Mouse (Mus musculus) liver, embryonic 13.5 days (tissue): Measurements from ENCODE around the gene Ubr4. TPM values are rescaled to one million over a fixed set of nuclear protein-coding genes. Genes with fewer than 3 reads are reported as not detected.
"Not testable (repeated sequence)": the region's sequence is repeated elsewhere in the genome, so short reads cannot be mapped to it uniquely, and the experiment has no call there.

Experiments
- ATAC-seq: fragments of 200-750 bp; cut with Nextera tagmentation; 2 replicates; pipeline ENCODE4 v1.8.0; 2017; ENCODE audit warnings: low read depth, mild to moderate bottlenecking, moderate number of reproducible peaks, moderate library complexity
- DNase-seq: peaks from one replicate; pipeline ENCODE4 v3.0.0; 2022
- H3K27ac ChIP-seq: fragments of 300-500 bp; sonication (generic); 2 replicates; pipeline ENCODE4 v1.5.1; 2015; ENCODE audit warnings: moderate library complexity, mild to moderate bottlenecking, inconsistent platforms
- H3K27me3 ChIP-seq: fragments of 300-500 bp; sonication (generic); 2 replicates; pipeline ENCODE4 v1.6.1; 2015; ENCODE audit warnings: mild to moderate bottlenecking, inconsistent platforms
- H3K36me3 ChIP-seq: fragments of 300-500 bp; sonication (generic); 2 replicates; pipeline ENCODE4 v1.6.1; 2015; ENCODE audit warnings: mild to moderate bottlenecking, inconsistent platforms
- H3K4me1 ChIP-seq: fragments of 300-500 bp; sonication (generic); replicated peaks from 2 replicates; pipeline ENCODE4 v1.6.1; 2015; ENCODE audit warnings: inconsistent platforms
- H3K4me2 ChIP-seq: fragments of 300-500 bp; sonication (generic); 2 replicates; pipeline ENCODE4 v1.6.1; 2015; ENCODE audit warnings: inconsistent platforms, mild to moderate bottlenecking, moderate library complexity
- H3K4me3 ChIP-seq: fragments of 300-500 bp; sonication (generic); replicated peaks from 2 replicates; pipeline ENCODE4 v1.5.1; 2015; ENCODE audit warnings: mild to moderate bottlenecking, inconsistent platforms
- H3K9ac ChIP-seq: fragments of 300-500 bp; sonication (generic); 2 replicates; pipeline ENCODE4 v1.6.1; 2015; ENCODE audit warnings: mild to moderate bottlenecking, inconsistent platforms
- H3K9me3 ChIP-seq: fragments of 300-500 bp; sonication (generic); replicated peaks from 2 replicates; pipeline ENCODE4 v1.6.1; 2016; ENCODE audit warnings: inconsistent platforms
- WGBS: fragments of 180-500 bp; shearing (Covaris S2); methylation state at CpG from one replicate; pipeline ENCODE4 v1.1.7; 2015; ENCODE audit not compliant: insufficient replicate concordance; 5-methylcytosine and 5-hydroxymethylcytosine counted together
- polyA plus RNA-seq: library from polyadenylated mRNA; unstranded; fragments of >200 nt; fragmentation: Nextera tagmentation; extraction: Ambion mirVana; gene quantifications from 2 replicates; pipeline ENCODE4 v1.2.1, GENCODE M21; 2015

The Ubr4 gene
- polyA plus RNA-seq, 1 experiment from 2014 or later = 34.5 TPM

GRCm38 (mm10) chr4:139360761-139361548 is 8.5 kb downstream of the Ubr4 start:
- H3K27ac ChIP-seq = peak overlapping the region; percentile 94
- ATAC-seq = peak; percentile 97
- H3K4me2 ChIP-seq = peak overlapping the region; percentile 68
- peak; percentile 61 for DNase-seq
- peaks cover 48% of the 10 kb centered on the region for H3K4me1 ChIP-seq
- H3K9ac ChIP-seq = peak overlapping the region; percentile 63
- H3K27me3 ChIP-seq = no peaks in the 10 kb centered on the region
- WGBS = 36% methylated on average over 11 of the region's 11 CpGs
- H3K4me3 ChIP-seq = peak overlapping the region; percentile 30
- H3K36me3 ChIP-seq = peaks cover 100% of the 10 kb centered on the region
- no peaks in the 10 kb centered on the region for H3K9me3 ChIP-seq

DNA sequence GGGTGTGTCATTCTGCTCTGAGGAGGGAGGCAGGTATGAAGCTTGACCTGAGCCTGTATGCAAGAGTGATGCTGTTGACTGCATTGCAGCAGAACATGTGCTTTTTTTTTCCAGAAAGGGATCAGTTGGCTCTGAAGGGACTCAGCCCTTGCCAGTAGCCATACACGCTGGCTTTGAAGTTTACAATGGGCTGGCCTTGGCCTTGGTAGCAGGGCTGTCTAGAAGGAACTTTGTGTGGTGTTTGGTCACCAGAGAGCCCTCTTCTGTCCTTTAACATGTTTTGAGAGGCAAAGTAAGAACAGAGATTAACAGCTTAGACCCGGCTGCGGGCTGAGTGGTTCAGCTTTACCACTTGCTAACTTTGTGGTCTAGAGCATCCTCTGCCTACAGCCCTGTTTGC is 14.9 kb downstream of the Ubr4 start:
- WGBS = 77% methylated on average over 3 of the region's 3 CpGs

DNA sequence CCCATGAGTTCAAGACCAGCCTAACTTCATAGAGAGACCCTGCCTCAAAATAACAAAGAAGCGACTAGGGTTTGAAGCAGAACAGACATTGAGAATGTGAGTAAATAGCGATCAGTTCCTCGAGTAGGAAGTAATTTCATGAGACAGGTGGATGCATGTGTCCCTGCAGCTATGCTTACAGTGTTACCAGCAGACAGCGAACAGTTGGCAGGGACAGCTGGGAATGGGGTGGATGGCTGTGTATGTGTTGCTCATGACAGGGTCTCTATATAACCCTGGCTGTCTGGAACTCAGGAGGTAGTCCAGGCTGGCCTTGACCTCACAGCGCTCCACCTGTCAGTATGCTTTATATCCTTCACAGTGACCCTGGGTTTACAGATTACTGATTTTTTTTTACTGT is 15.6 kb downstream of the Ubr4 start:
- no peaks in the 10 kb centered on the region for H3K27me3 ChIP-seq
- H3K27ac ChIP-seq = no peak overlapping the region
- no peaks in the 10 kb centered on the region for H3K4me1 ChIP-seq
- H3K4me2 ChIP-seq = no peak overlapping the region
- H3K4me3 ChIP-seq = no peak overlapping the region
- H3K9me3 ChIP-seq = no peaks in the 10 kb centered on the region
- WGBS = 92% methylated on average over 5 of the region's 5 CpGs
- DNase-seq (no peak), ATAC-seq (no peak)
- peaks cover 97% of the 10 kb centered on the region for H3K36me3 ChIP-seq
- no peak overlapping the region for H3K9ac ChIP-seq

More for the DNA sequence above, 14.9 kb downstream of the Ubr4 start:
- no peaks in the 10 kb centered on the region for H3K9me3 ChIP-seq
- H3K27ac ChIP-seq = no peak overlapping the region
- DNase-seq (no peak), ATAC-seq (no peak)
- no peak overlapping the region for H3K9ac ChIP-seq
- peaks cover 97% of the 10 kb centered on the region for H3K36me3 ChIP-seq
- peaks cover 4% of the 10 kb centered on the region for H3K4me1 ChIP-seq
- H3K4me3 ChIP-seq = no peak overlapping the region
- H3K27me3 ChIP-seq = no peaks in the 10 kb centered on the region
- no peak overlapping the region for H3K4me2 ChIP-seq

- H3K4me2 ChIP-seq = no peak overlapping the region
- no peaks in the 10 kb centered on the region for H3K27me3 ChIP-seq
- no peaks in the 10 kb centered on the region for H3K9me3 ChIP-seq
- H3K4me3 ChIP-seq = no peak overlapping the region
- H3K9ac ChIP-seq = no peak overlapping the region
- ATAC-seq (peak; percentile 43; the same call in 1 of the 2 replicates), DNase-seq (no peak)
- 0 out of 2 replicates have a peak overlapping the region, but pooled peaks have one; percentile 21 for H3K27ac ChIP-seq
- H3K4me1 ChIP-seq = 0 out of 2 replicates have a peak, but pooled peaks cover 7% of the 10 kb centered on the region
- H3K36me3 ChIP-seq = peaks cover 97% of the 10 kb centered on the region
- WGBS = 92% methylated on average over 4 of the region's 4 CpGs
These were observed 20.7 kb downstream of the Ubr4 start for GRCm38 (mm10) chr4:139373130-139373529.

- peaks cover 94% of the 10 kb centered on the region for H3K36me3 ChIP-seq
- WGBS = 84% methylated on average over 10 of the region's 10 CpGs
- 0 out of 2 replicates have a peak overlapping the region, but pooled peaks have one; percentile 21 for H3K27ac ChIP-seq
- no peak overlapping the region for H3K9ac ChIP-seq
- no peaks in the 10 kb centered on the region for H3K9me3 ChIP-seq
- no peak overlapping the region for H3K4me2 ChIP-seq
- no peak for DNase-seq
- no peak overlapping the region for H3K4me3 ChIP-seq
- H3K27me3 ChIP-seq = no peaks in the 10 kb centered on the region
- ATAC-seq = no peak
- 0 out of 2 replicates have a peak, but pooled peaks cover 7% of the 10 kb centered on the region for H3K4me1 ChIP-seq
These were observed 21.1 kb downstream of the Ubr4 start for GRCm38 (mm10) chr4:139373531-139373930.

GRCm38 (mm10) chr4:139379719-139380118 is 27.3 kb downstream of the Ubr4 start:
- peak overlapping the region; percentile 87 for H3K27ac ChIP-seq
- 6% methylated on average over 8 of the region's 8 CpGs for WGBS
- DNase-seq (no peak), ATAC-seq (no peak)
- no peaks in the 10 kb centered on the region for H3K9me3 ChIP-seq
- H3K4me3 ChIP-seq = peak overlapping the region; percentile 87
- peaks cover 41% of the 10 kb centered on the region for H3K4me1 ChIP-seq
- peak overlapping the region; percentile 72 for H3K4me2 ChIP-seq
- H3K36me3 ChIP-seq = peaks cover 35% of the 10 kb centered on the region
- H3K27me3 ChIP-seq = no peaks in the 10 kb centered on the region
- peak overlapping the region; percentile 86 for H3K9ac ChIP-seq

- H3K27ac ChIP-seq = peak overlapping the region; percentile 96
- H3K4me1 ChIP-seq = peaks cover 46% of the 10 kb centered on the region
- H3K36me3 ChIP-seq = peaks cover 30% of the 10 kb centered on the region
- DNase-seq (peak; percentile 100), ATAC-seq (peak; percentile 93)
- under 1% methylated on average over 54 of the region's 54 CpGs for WGBS
- H3K9me3 ChIP-seq = no peaks in the 10 kb centered on the region
- peak overlapping the region; percentile 87 for H3K4me3 ChIP-seq
- H3K9ac ChIP-seq = peak overlapping the region; percentile 90
- no peaks in the 10 kb centered on the region for H3K27me3 ChIP-seq
- peak overlapping the region; percentile 76 for H3K4me2 ChIP-seq
These were observed 27.9 kb downstream of the Ubr4 start for GRCm38 (mm10) chr4:139380207-139380748.

DNA sequence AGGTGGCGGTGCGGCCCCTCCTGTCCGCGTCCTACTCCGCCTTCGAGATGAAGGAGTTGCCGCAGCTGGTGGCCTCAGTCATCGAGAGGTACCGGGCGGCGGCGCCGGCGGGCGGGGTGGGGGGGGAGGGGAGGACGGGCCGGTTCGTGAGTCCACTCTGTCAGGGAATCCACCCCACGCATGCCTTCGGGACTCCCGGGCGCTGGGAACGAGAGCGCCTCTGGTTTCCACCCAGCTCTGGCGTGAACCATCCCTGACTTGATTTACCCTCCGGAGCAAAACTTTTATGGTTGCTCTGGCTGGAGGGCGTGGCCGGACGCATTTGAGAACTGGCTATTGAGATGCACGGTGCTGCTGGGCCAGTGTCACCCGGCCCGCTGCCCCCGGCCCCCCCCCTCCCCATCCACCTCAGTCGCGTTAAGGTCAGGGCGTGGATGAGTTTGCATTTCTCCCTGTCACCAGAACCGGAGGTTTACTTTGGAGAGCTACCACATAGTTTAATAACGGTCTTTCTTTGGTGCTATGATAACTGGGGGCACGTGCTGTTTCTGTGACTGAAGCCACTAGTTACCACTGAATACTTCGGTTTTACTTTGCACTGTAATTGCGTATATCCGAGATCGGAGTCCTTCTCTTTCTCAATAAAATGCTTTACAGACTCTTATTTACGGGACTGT is 28.5 kb downstream of the Ubr4 start:
- Histone ChIP-seq H3K9ac (peak overlapping the region; percentile 90), H3K27ac (peak overlapping the region; percentile 96), H3K4me3 (peak overlapping the region; percentile 87), H3K36me3 (peaks cover 26% of the 10 kb centered on the region), H3K27me3 (no peaks in the 10 kb centered on the region), H3K4me2 (peak overlapping the region; percentile 76), H3K4me1 (peaks cover 53% of the 10 kb centered on the region), H3K9me3 (no peaks in the 10 kb centered on the region)
- peak; percentile 64 for ATAC-seq
- under 1% methylated on average over 44 of the region's 44 CpGs for WGBS
- DNase-seq = peak; percentile 53

DNA sequence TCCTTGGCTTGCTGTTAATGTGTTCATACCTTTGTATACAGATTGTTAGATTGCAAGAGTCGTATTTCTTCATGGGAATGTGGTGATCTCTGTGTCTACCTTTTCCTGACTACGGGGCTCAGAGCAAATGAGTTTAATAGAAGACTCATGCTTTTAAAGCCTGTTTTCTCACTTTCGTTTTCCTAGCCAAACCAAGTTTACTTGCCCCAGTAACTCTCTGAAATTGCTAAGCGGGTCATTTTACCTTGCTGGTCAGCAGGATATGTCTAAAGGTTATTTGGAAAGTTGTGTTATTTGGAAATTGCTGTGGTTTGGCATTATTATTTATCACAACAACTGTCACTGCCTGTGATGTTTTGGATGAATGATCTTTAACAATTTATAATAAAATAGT is 29.0 kb downstream of the Ubr4 start:
- H3K27me3 ChIP-seq = no peaks in the 10 kb centered on the region

GRCm38 (mm10) chr4:139382231-139382630 is 29.8 kb downstream of the Ubr4 start:
- no peaks in the 10 kb centered on the region for H3K27me3 ChIP-seq
- peak overlapping the region; percentile 76 for H3K4me2 ChIP-seq
- ATAC-seq (peak; percentile 32), DNase-seq (peak; percentile 51)
- H3K4me1 ChIP-seq = peaks cover 64% of the 10 kb centered on the region
- 23% methylated on average over 7 of the region's 7 CpGs for WGBS
- H3K9me3 ChIP-seq = no peaks in the 10 kb centered on the region
- H3K27ac ChIP-seq = peak overlapping the region; percentile 96
- H3K4me3 ChIP-seq = peak overlapping the region; percentile 87
- peak overlapping the region; percentile 90 for H3K9ac ChIP-seq
- H3K36me3 ChIP-seq = peaks cover 13% of the 10 kb centered on the region

More for the DNA sequence above, 29.0 kb downstream of the Ubr4 start:
- peak overlapping the region; percentile 96 for H3K27ac ChIP-seq
- peak overlapping the region; percentile 90 for H3K9ac ChIP-seq
- DNase-seq (no peak), ATAC-seq (no peak)
- WGBS = 16% methylated on average over 4 of the region's 4 CpGs
- peak overlapping the region; percentile 76 for H3K4me2 ChIP-seq
- H3K4me1 ChIP-seq = peaks cover 58% of the 10 kb centered on the region
- peaks cover 21% of the 10 kb centered on the region for H3K36me3 ChIP-seq
- no peaks in the 10 kb centered on the region for H3K9me3 ChIP-seq
- H3K4me3 ChIP-seq = peak overlapping the region; percentile 87

DNA sequence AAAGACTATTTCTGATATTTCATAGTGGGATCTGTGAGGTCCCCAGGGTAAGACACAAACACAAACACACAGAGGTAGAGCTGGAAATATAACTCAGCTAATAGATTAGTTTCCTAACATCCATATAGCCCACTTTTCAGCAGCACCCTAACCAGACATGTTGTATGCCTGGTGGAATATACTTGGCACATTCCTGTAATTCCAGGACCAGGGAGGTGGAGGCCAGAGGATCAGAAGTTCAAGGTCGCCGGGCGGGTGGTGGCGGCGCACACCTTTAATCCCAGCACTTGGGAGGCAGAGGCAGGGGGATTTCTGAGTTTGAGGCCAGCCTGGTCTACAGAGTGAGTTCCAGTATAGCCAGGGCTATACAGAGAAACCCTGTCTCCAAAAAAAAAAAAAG is 33.4 kb downstream of the Ubr4 start:
- ATAC-seq, H3K9ac ChIP-seq, H3K4me3 ChIP-seq, H3K4me2 ChIP-seq, H3K27me3 ChIP-seq, H3K9me3 ChIP-seq, DNase-seq: not testable (repeated sequence)
- WGBS = 90% methylated on average over 5 of the region's 5 CpGs
- Histone ChIP-seq H3K27ac (0 out of 2 replicates have a peak overlapping the region, but pooled peaks have one; percentile 31), H3K4me1 (peaks cover 72% of the 10 kb centered on the region), H3K36me3 (peaks cover 28% of the 10 kb centered on the region)
